ENCODE assay signal across 35 mouse cellular contexts in the genomic region with DNA sequence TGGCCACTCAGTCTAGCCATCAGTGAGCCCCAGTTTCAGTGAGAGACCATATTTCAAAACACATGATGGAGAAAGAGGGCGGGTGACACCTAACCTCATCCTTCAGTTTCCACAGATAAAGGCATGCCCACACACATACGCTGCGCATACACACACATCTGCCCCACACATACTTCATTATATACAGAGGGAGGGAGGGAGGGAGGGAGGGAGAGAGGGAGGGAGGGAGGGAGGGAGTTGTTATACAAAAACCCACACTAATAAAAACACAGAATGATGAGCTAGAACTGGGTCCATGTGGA. TPM values are rescaled to one million over a fixed set of nuclear protein-coding genes. Genes with fewer than 3 reads are reported as not detected.
DNase-seq lines count a peak whose midpoint lies in the region; ATAC-seq and TF ChIP-seq lines count a peak whose summit lies in the region.
"Had no signal": no experiment of that assay in that cellular context is flagged by ENCODE, and none has a peak within 500 bp of the region (broad histone marks: within the 10 kb centered on the region; RNA-seq: fewer than 3 reads in every experiment).

No protein-coding gene starts in this region.

- H3K27me3 ChIP-seq in thymus, adult 2 months (ENCODE audit: control insufficient read depth, insufficient read depth, low read length) = no peaks in the 10 kb centered on the region
- H3K27me3 ChIP-seq in megakaryocyte, embryonic 14.5 days (replicated peaks) = peaks cover 7% of the 10 kb centered on the region
- no peaks in the 10 kb centered on the region for H3K27me3 ChIP-seq in forebrain, embryonic 15.5 days
- H3K27me3 ChIP-seq: embryonic facial prominence, embryonic 13.5 days; hindbrain, embryonic 12.5 days; limb, embryonic 12.5 days; liver, embryonic 15.5 days; midbrain, embryonic 13.5 days had no signal

- TF ChIP-seq CTCF in thymus, adult 2 months (IDR thresholded peaks at IDR 0.05; ENCODE audit: borderline replicate concordance, control insufficient read depth, extremely low read depth, insufficient read depth, low read length, poor library complexity) = no peak
- TF ChIP-seq CTCF in bone marrow macrophage, adult 2 months (IDR thresholded peaks at IDR 0.05; ENCODE audit: low read depth, low read length) = no peak

- no peak for ATAC-seq in forebrain, embryonic 15.5 days (replicated peaks)
- ATAC-seq: forebrain, postnatal 0 days; intestine, postnatal 0 days; midbrain, embryonic 13.5 days had no signal

- peaks cover 3% of the 10 kb centered on the region for H3K4me1 ChIP-seq in thymus, adult 2 months (replicated peaks; ENCODE audit: control insufficient read depth, insufficient read depth, low read length)
- H3K4me1 ChIP-seq in bone marrow macrophage, adult 2 months (ENCODE audit: control insufficient read depth, insufficient read depth, low read length) = peaks cover 14% of the 10 kb centered on the region
- H3K4me1 ChIP-seq in megakaryocyte, embryonic 14.5 days = peaks cover 16% of the 10 kb centered on the region
- no peaks in the 10 kb centered on the region for H3K4me1 ChIP-seq in forebrain, embryonic 15.5 days
- H3K4me1 ChIP-seq: forebrain, embryonic 10.5 days; hindbrain, embryonic 12.5 days; liver, embryonic 15.5 days; midbrain, embryonic 13.5 days had no signal

- no peak overlapping the region for H3K4me2 ChIP-seq in forebrain, embryonic 15.5 days (replicated peaks)
- H3K4me2 ChIP-seq: embryonic facial prominence, embryonic 13.5 days; heart, embryonic 11.5 days; hindbrain, embryonic 12.5 days; limb, embryonic 12.5 days; liver, embryonic 15.5 days; lung, embryonic 14.5 days; midbrain, embryonic 13.5 days had no signal

- H3K27ac ChIP-seq in thymus, adult 2 months (ENCODE audit: control insufficient read depth, insufficient read depth, low read length) = peak overlapping the region; percentile 51; the same call in 1 of the 2 replicates
- H3K27ac ChIP-seq in bone marrow macrophage, adult 2 months (ENCODE audit: insufficient read depth, low read depth, low read length) = no peak overlapping the region
- H3K27ac ChIP-seq in forebrain, embryonic 15.5 days (replicated peaks) = no peak overlapping the region
- H3K27ac ChIP-seq: embryonic facial prominence, embryonic 13.5 days; forebrain, embryonic 10.5 days; hindbrain, embryonic 12.5 days; limb, embryonic 12.5 days; liver, embryonic 15.5 days; midbrain, embryonic 13.5 days had no signal

- TF ChIP-seq POLR2A in thymus, adult 2 months (IDR thresholded peaks at IDR 0.05; ENCODE audit: control insufficient read depth, extremely low read depth, insufficient read depth, low read length, poor library complexity) = no peak
- no peak for TF ChIP-seq POLR2A in bone marrow macrophage, adult 2 months (IDR thresholded peaks at IDR 0.05; ENCODE audit: borderline replicate concordance, low read depth, low read length)

- H3K4me3 ChIP-seq in thymus, adult 2 months (ENCODE audit: control insufficient read depth, insufficient read depth, low read length) = peak overlapping the region; percentile 24; the same call in 1 of the 2 replicates
- peak overlapping the region; percentile 14; the same call in 1 of the 2 replicates for H3K4me3 ChIP-seq in bone marrow macrophage, adult 2 months (ENCODE audit: insufficient read depth, low read length)
- peak overlapping the region; percentile 62 for H3K4me3 ChIP-seq in megakaryocyte, embryonic 14.5 days (replicated peaks)
- H3K4me3 ChIP-seq in forebrain, embryonic 15.5 days = no peak overlapping the region
- H3K4me3 ChIP-seq: embryonic facial prominence, embryonic 13.5 days; forebrain, embryonic 10.5 days; hindbrain, embryonic 12.5 days; limb, embryonic 12.5 days; liver, embryonic 15.5 days; midbrain, embryonic 13.5 days had no signal

- H3K9ac ChIP-seq in forebrain, embryonic 15.5 days (replicated peaks) = no peak overlapping the region
- H3K9ac ChIP-seq: embryonic facial prominence, embryonic 13.5 days; forebrain, postnatal 0 days; hindbrain, embryonic 12.5 days; limb, embryonic 12.5 days; liver, embryonic 15.5 days; lung, embryonic 14.5 days; midbrain, embryonic 13.5 days had no signal

- no peaks in the 10 kb centered on the region for H3K9me3 ChIP-seq in megakaryocyte, embryonic 14.5 days
- H3K9me3 ChIP-seq in forebrain, embryonic 15.5 days = no peaks in the 10 kb centered on the region
- H3K9me3 ChIP-seq: embryonic facial prominence, embryonic 13.5 days; forebrain, embryonic 10.5 days; hindbrain, embryonic 12.5 days; limb, embryonic 12.5 days; liver, embryonic 15.5 days; midbrain, embryonic 13.5 days had no signal

- 64% methylated on average over 3 of the region's 3 CpGs for WGBS in thymus, adult 2 months
- 100% methylated on average over 3 of the region's 3 CpGs for WGBS in forebrain, embryonic 15.5 days

- no peak for DNase-seq in thymus, adult 2 months
- no peak for DNase-seq in thymus, postnatal 0 days (ENCODE audit: low spot score)
- no peak for DNase-seq in heart, adult 18-20 months
- no peak for DNase-seq in urinary bladder, postnatal 25 days (ENCODE audit: low spot score)
- DNase-seq: adrenal gland, postnatal 25 days; cerebellum, adult 2 months; cerebellum, postnatal 36 days; forebrain, postnatal 0 days; gastrocnemius, postnatal 14 days; heart, adult 11 months; heart, postnatal 36 days; kidney, adult 9 months; kidney, postnatal 14 days; lung, embryonic 14.5 days; lung, postnatal 14 days; right cerebral cortex, postnatal 14 days; spleen, adult 18-20 months had no signal

- no peaks in the 10 kb centered on the region for H3K36me3 ChIP-seq in thymus, adult 2 months (ENCODE audit: control insufficient read depth, insufficient read depth, low read length)
- no peaks in the 10 kb centered on the region for H3K36me3 ChIP-seq in megakaryocyte, embryonic 14.5 days (replicated peaks; ENCODE audit: low read length)
- peaks cover 10% of the 10 kb centered on the region; the same call in 1 of the 2 replicates for H3K36me3 ChIP-seq in forebrain, embryonic 15.5 days
- H3K36me3 ChIP-seq: liver, embryonic 15.5 days had no signal

RNA-seq across cellular contexts. Expression of gene Faim, which starts 23.7 kb away (rescaled TPM):
- polyA plus RNA-seq in thymus, adult 2 months (2012; rRNA removed) = 3.9 and 5.7 TPM in 2 replicates
- polyA plus RNA-seq in thymus, postnatal 0 days (2015; fragmentation: Nextera tagmentation; extraction: Ambion mirVana) = 52.4 and 54.8 TPM in 2 replicates
- polyA plus RNA-seq in bone marrow macrophage, adult 2 months (2012; ENCODE audit: insufficient read depth, insufficient read length, missing spikeins) = 47.4 and 51.5 TPM in 2 replicates
- polyA plus RNA-seq in megakaryocyte, embryonic 14.5 days (2012; ENCODE audit: insufficient read depth, low replicate concordance) = 16.5 TPM in 1 of 2 replicates, not detected in the other
- total RNA-seq in heart, adult 18-20 months (2021) = 1 to 10 TPM; 4.8 to 5.6 TPM
- 94.8 and 101 TPM in 2 replicates for polyA plus RNA-seq in forebrain, embryonic 15.5 days (2015; fragmentation: Nextera tagmentation; extraction: Ambion mirVana)

RNA-seq across cellular contexts. Expression of gene Gm1123, which starts 25.7 kb away (rescaled TPM):
- polyA plus RNA-seq in thymus, adult 2 months (2012; rRNA removed) = 0.18 TPM in 1 of 2 replicates, not detected in the other
- polyA plus RNA-seq in thymus, postnatal 0 days (2015; fragmentation: Nextera tagmentation; extraction: Ambion mirVana) = not detected in 2 replicates
- 0.36 TPM in 1 of 2 replicates, not detected in the other for polyA plus RNA-seq in bone marrow macrophage, adult 2 months (2012; ENCODE audit: insufficient read depth, insufficient read length, missing spikeins)
- polyA plus RNA-seq in megakaryocyte, embryonic 14.5 days (2012; ENCODE audit: insufficient read depth, low replicate concordance) = not detected in 2 replicates
- total RNA-seq in heart, adult 18-20 months (2021) = under 1 TPM in 1 of 2 experiments, not detected in 1; 0.18 TPM
- not detected in 2 replicates for polyA plus RNA-seq in forebrain, embryonic 15.5 days (2015; fragmentation: Nextera tagmentation; extraction: Ambion mirVana)
- total RNA-seq: adrenal gland, postnatal 25 days; ES-E14; gastrocnemius, postnatal 14 days; heart, postnatal 36 days; layer of hippocampus, adult 18-20 months; left cerebral cortex, adult 18-20 months; left cerebral cortex, postnatal 25 days; liver, adult 2 months had no signal
- polyA plus RNA-seq: embryonic facial prominence, embryonic 13.5 days; forebrain, embryonic 10.5 days; forebrain, postnatal 0 days; hindbrain, embryonic 12.5 days; limb, embryonic 12.5 days; liver, adult 2 months; lung, embryonic 14.5 days; neural tube, embryonic 14.5 days; urinary bladder, adult 2 months had no signal

RNA-seq across cellular contexts. Expression of gene Foxl2, which starts 54.8 kb away (rescaled TPM):
- 0.05 and 0.14 TPM in 2 replicates for polyA plus RNA-seq in thymus, adult 2 months (2012; rRNA removed)
- not detected in 2 replicates for polyA plus RNA-seq in thymus, postnatal 0 days (2015; fragmentation: Nextera tagmentation; extraction: Ambion mirVana)
- polyA plus RNA-seq in bone marrow macrophage, adult 2 months (2012; ENCODE audit: insufficient read depth, insufficient read length, missing spikeins) = not detected in 2 replicates
- not detected in 2 replicates for polyA plus RNA-seq in megakaryocyte, embryonic 14.5 days (2012; ENCODE audit: insufficient read depth, low replicate concordance)
- not detected for total RNA-seq in heart, adult 18-20 months (2021)
- 0.27 and 0.42 TPM in 2 replicates for polyA plus RNA-seq in forebrain, embryonic 15.5 days (2015; fragmentation: Nextera tagmentation; extraction: Ambion mirVana)
- total RNA-seq: adrenal gland, postnatal 25 days; gastrocnemius, postnatal 14 days; heart, postnatal 36 days; liver, adult 2 months had no signal
- polyA plus RNA-seq: heart, embryonic 11.5 days; intestine, postnatal 0 days; liver, adult 2 months; liver, embryonic 15.5 days; lung, embryonic 14.5 days; urinary bladder, adult 2 months had no signal
